Mouse (Mus musculus): ENCODE data around the gene Entpd1.

The Entpd1 gene

GRCm38 (mm10) chr19:40630096-40630495, 17.9 kb downstream of the Entpd1 start:
- no peak for DNase-seq

GRCm38 (mm10) chr19:40630606-40631005, 18.4 kb downstream of the Entpd1 start:
- DNase-seq, result no peak

- DNase-seq, result no peak
Observed at GRCm38 (mm10) chr19:40632193-40632592, 20.0 kb downstream of the Entpd1 start.

- DNase-seq, result no peak
Observed at GRCm38 (mm10) chr19:40632668-40633067, 20.5 kb downstream of the Entpd1 start.

- no peak for DNase-seq
Observed at GRCm38 (mm10) chr19:40633144-40633543, 21.0 kb downstream of the Entpd1 start.

- no peak for DNase-seq
Observed at GRCm38 (mm10) chr19:40637091-40637490, 24.9 kb downstream of the Entpd1 start.

GRCm38 (mm10) chr19:40637601-40638000, 25.4 kb downstream of the Entpd1 start:
- DNase-seq, result no peak

GRCm38 (mm10) chr19:40638582-40638981, 26.4 kb downstream of the Entpd1 start:
- no peak for DNase-seq

- no peak for DNase-seq
Observed at GRCm38 (mm10) chr19:40639729-40640304, 27.7 kb downstream of the Entpd1 start.

- no peak for DNase-seq
Observed at GRCm38 (mm10) chr19:40640799-40641198, 28.6 kb downstream of the Entpd1 start.

GRCm38 (mm10) chr19:40643846-40644245, 31.7 kb downstream of the Entpd1 start:
- DNase-seq, result no peak

GRCm38 (mm10) chr19:40646379-40646778, 34.2 kb downstream of the Entpd1 start:
- no peak for DNase-seq

- DNase-seq, result no peak
Observed at GRCm38 (mm10) chr19:40647319-40648158, 35.4 kb downstream of the Entpd1 start.

GRCm38 (mm10) chr19:40650090-40650489, 37.9 kb downstream of the Entpd1 start:
- DNase-seq, result no peak

- DNase-seq, result no peak
Observed at GRCm38 (mm10) chr19:40656207-40656606, 44.0 kb downstream of the Entpd1 start.

- DNase-seq, result no peak
Observed at GRCm38 (mm10) chr19:40658281-40658680, 46.1 kb downstream of the Entpd1 start.

GRCm38 (mm10) chr19:40658935-40659334, 46.8 kb downstream of the Entpd1 start:
- no peak for DNase-seq

GRCm38 (mm10) chr19:40659651-40660478, 47.7 kb downstream of the Entpd1 start:
- no peak for DNase-seq

GRCm38 (mm10) chr19:40660510-40660909, 48.3 kb downstream of the Entpd1 start:
- DNase-seq, result no peak

- DNase-seq, result no peak
Observed at GRCm38 (mm10) chr19:40661108-40661507, 48.9 kb downstream of the Entpd1 start.

GRCm38 (mm10) chr19:40661874-40662273, 49.7 kb downstream of the Entpd1 start:
- no peak for DNase-seq

GRCm38 (mm10) chr19:40662727-40663126, 50.6 kb downstream of the Entpd1 start:
- no peak for DNase-seq

- no peak for DNase-seq
Observed at GRCm38 (mm10) chr19:40665778-40666177, 53.6 kb downstream of the Entpd1 start.
